Mouse (Mus musculus): ENCODE results near the gene Cd9.

DNA sequence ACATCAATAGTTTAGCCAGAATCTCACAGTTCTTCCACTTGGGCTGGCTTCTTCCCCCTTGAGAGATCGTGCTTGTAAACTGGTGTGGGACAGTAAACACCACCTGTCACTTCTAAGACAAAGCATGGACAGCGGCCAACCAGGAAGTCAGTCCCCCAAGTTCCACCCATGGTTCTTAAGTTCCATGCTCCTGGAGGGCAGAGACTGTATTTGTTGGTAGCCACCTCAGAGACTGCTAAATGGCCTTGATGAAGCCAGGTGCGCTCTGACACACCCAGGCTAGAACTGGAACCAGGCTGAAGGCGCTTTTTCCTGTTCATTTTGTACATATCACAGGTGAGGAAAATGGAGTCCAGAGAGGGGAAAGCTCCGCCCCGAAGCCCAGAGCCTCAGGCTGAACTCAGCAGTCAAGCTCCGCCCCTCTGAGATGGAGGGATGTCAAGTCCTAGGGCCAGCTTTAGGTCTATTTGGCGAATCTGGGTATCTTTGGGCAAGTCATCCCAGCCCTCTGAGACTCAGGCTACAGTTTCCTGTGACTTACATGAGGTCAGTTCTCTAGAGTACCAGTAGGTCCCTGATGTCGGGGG lies 34.1 kb upstream of the Cd9 start:
- no peak for TF ChIP-seq POLR2A (IDR thresholded peaks at IDR 0.05; ENCODE audit: control insufficient read depth, low read depth, low read length)
- TF ChIP-seq CTCF (IDR thresholded peaks at IDR 0.05; ENCODE audit: control insufficient read depth, insufficient read depth, insufficient replicate concordance, low read depth, low read length), result no peak

Measured in testis, adult 2 months (tissue).